Mouse (Mus musculus) erythroblast, embryonic 14.5 days (primary cell): ENCODE data around the gene Dnajc14.

Source experiments
- GATA1 ChIP-seq: IDR thresholded peaks from 2 replicates; pipeline ENCODE4 v1.6.1; 2012; ENCODE audit warnings: low read length, inconsistent platforms, mixed read lengths
- TAL1 ChIP-seq: IDR thresholded peaks from 3 replicates; pipeline ENCODE4 v1.6.1; 2012; ENCODE audit warnings: low read length, inconsistent platforms, mixed read lengths

DNA sequence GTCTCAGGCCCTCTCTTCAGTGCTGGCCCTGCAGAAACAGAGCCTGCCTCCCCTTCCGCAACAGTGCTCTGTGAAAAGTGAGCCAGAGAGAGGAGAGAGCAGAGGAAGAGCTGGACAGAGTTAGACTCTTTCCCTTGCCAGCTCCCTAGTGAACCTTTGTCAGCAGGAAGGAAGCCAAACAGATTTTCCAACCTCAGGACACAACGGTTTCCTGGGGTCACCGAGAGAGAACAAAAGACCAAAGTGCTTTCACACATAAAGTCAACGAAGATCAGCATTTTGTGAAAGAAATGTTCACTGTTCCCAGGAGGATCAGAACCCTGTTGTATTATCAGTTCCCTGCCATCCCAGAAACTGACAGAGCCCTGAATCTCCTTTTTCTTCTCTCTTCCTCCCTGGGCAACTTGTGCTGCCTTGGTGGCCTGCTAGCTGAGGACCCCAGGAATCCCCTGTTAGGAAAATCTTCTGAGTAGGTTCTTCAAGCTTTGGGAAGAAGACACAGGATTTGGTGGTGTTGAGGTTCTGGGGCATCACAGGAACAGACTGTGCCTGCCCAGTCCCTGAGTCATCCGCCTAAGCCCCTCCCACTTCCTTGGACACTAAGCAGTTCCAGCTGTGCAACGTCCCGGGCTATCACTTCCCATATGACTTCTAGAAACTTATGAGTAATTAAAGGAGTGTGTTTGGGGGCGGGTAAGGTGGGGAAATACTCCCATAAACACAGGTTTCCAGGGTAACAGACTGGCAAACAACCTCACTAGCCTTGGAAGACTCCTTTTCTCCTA, 24.7 kb upstream of the Dnajc14 start:
- TF ChIP-seq GATA1 (no peak), TAL1 (no peak)
